Mouse (Mus musculus) embryonic facial prominence, embryonic 14.5 days (tissue): Measurements from ENCODE around the gene 1700016H13Rik. TPM values are rescaled to one million over a fixed set of nuclear protein-coding genes. Genes with fewer than 3 reads are reported as not detected.

Experiments
- ATAC-seq: fragments of 200-750 bp; cut with Nextera tagmentation; 2 replicates; pipeline ENCODE4 v1.8.0; 2017; ENCODE audit warnings: low read depth, moderate number of reproducible peaks, moderate TSS enrichment
- DNase-seq: peaks from one replicate; pipeline ENCODE4 v3.0.0-alpha.2; 2015; ENCODE audit warnings: low spot score
- H3K27ac ChIP-seq: fragments of 300-500 bp; sonication (generic); replicated peaks from 2 replicates; pipeline ENCODE4 v1.5.1; 2014; ENCODE audit warnings: low read depth, mild to moderate bottlenecking, low read length, moderate library complexity
- H3K27me3 ChIP-seq: fragments of 300-500 bp; sonication (generic); replicated peaks from 2 replicates; pipeline ENCODE4 v1.6.1; 2014; ENCODE audit warnings: low read length; ENCODE audit not compliant: control insufficient read depth, insufficient read depth
- H3K36me3 ChIP-seq: fragments of 300-500 bp; sonication (generic); 2 replicates; pipeline ENCODE4 v1.6.1; 2014; ENCODE audit warnings: low read length, mixed read lengths; ENCODE audit not compliant: control insufficient read depth, insufficient read depth
- H3K4me1 ChIP-seq: fragments of 300-500 bp; sonication (generic); 2 replicates; pipeline ENCODE4 v1.6.1; 2014; ENCODE audit warnings: antibody characterized with exemption, low read length; ENCODE audit not compliant: control insufficient read depth, insufficient read depth
- H3K4me2 ChIP-seq: fragments of 300-500 bp; sonication (generic); 2 replicates; pipeline ENCODE4 v1.6.1; 2014; ENCODE audit warnings: low read depth, mild to moderate bottlenecking, low read length, moderate library complexity, mixed read lengths
- H3K4me3 ChIP-seq: fragments of 300-500 bp; sonication (generic); 2 replicates; pipeline ENCODE4 v1.5.1; 2014; ENCODE audit warnings: low read depth, mild to moderate bottlenecking, low read length
- H3K9ac ChIP-seq: fragments of 300-500 bp; sonication (generic); 2 replicates; pipeline ENCODE4 v1.6.1; 2014; ENCODE audit warnings: low read depth, mild to moderate bottlenecking, low read length, moderate library complexity, mixed read lengths
- H3K9me3 ChIP-seq: fragments of 300-500 bp; sonication (generic); 2 replicates; pipeline ENCODE4 v1.6.1; 2016; ENCODE audit warnings: low read length; ENCODE audit not compliant: control insufficient read depth
- WGBS: fragments of 180-500 bp; shearing (Covaris S2); extraction: QIAGEN DNeasy Blood & Tissue Kit; methylation state at CpG from one replicate; pipeline ENCODE4 v1.1.7; 2014; 5-methylcytosine and 5-hydroxymethylcytosine counted together
- polyA plus RNA-seq: library from polyadenylated mRNA; unstranded; fragments of >200 nt; fragmentation: Nextera tagmentation; extraction: Ambion mirVana; gene quantifications from 2 replicates; pipeline ENCODE4 v1.2.1, GENCODE M21; 2014

The 1700016H13Rik gene
- polyA plus RNA-seq, 1 experiment from 2014 or later, result not detected

GRCm38 (mm10) chr5:103659571-103659970, 3.8 kb upstream of the 1700016H13Rik start:
- Histone ChIP-seq H3K9ac (no peak overlapping the region), H3K9me3 (no peaks in the 10 kb centered on the region), H3K27ac (no peak overlapping the region), H3K36me3 (no peaks in the 10 kb centered on the region), H3K4me2 (no peak overlapping the region), H3K4me1 (no peaks in the 10 kb centered on the region), H3K27me3 (no peaks in the 10 kb centered on the region), H3K4me3 (no peak overlapping the region)
- ATAC-seq (no peak), DNase-seq (peak; percentile 79)
- WGBS, result 32% methylated on average over 3 of the region's 3 CpGs

GRCm38 (mm10) chr5:103658921-103659320, 3.1 kb upstream of the 1700016H13Rik start:
- no peak overlapping the region for H3K9ac ChIP-seq
- H3K4me1 ChIP-seq, result no peaks in the 10 kb centered on the region
- no peak for DNase-seq
- H3K36me3 ChIP-seq, result no peaks in the 10 kb centered on the region
- no peak overlapping the region for H3K27ac ChIP-seq
- H3K4me2 ChIP-seq, result no peak overlapping the region
- ATAC-seq, result no peak
- 62% methylated on average over 5 of the region's 5 CpGs for WGBS
- no peak overlapping the region for H3K4me3 ChIP-seq
- H3K9me3 ChIP-seq, result no peaks in the 10 kb centered on the region
- 0 out of 2 replicates have a peak, but pooled peaks cover 2% of the 10 kb centered on the region for H3K27me3 ChIP-seq

GRCm38 (mm10) chr5:103654780-103655179, 1.0 kb downstream of the 1700016H13Rik start:
- 0 out of 2 replicates have a peak overlapping the region, but pooled peaks have one; percentile 55 for H3K4me3 ChIP-seq
- WGBS, result 60% methylated on average over 4 of the region's 4 CpGs
- no peaks in the 10 kb centered on the region for H3K36me3 ChIP-seq
- ATAC-seq (no peak), DNase-seq (no peak)
- 0 out of 2 replicates have a peak, but pooled peaks cover 3% of the 10 kb centered on the region for H3K27me3 ChIP-seq
- no peak overlapping the region for H3K9ac ChIP-seq
- no peak overlapping the region for H3K27ac ChIP-seq
- no peaks in the 10 kb centered on the region for H3K4me1 ChIP-seq
- H3K9me3 ChIP-seq, result no peaks in the 10 kb centered on the region
- H3K4me2 ChIP-seq, result peak overlapping the region; percentile 99

- 30% methylated on average over 6 of the region's 6 CpGs for WGBS
- no peaks in the 10 kb centered on the region for H3K9me3 ChIP-seq
- peak; percentile 71 for DNase-seq
These were observed 1.6 kb downstream of the 1700016H13Rik start for GRCm38 (mm10) chr5:103654225-103654624.

GRCm38 (mm10) chr5:103647320-103647719, 8.5 kb downstream of the 1700016H13Rik start:
- ATAC-seq (no peak), DNase-seq (no peak)
- Histone ChIP-seq H3K36me3 (no peaks in the 10 kb centered on the region), H3K9me3 (no peaks in the 10 kb centered on the region), H3K27ac (no peak overlapping the region), H3K4me1 (no peaks in the 10 kb centered on the region), H3K4me2 (no peak overlapping the region), H3K9ac (no peak overlapping the region), H3K27me3 (no peaks in the 10 kb centered on the region), H3K4me3 (no peak overlapping the region)
- WGBS, result 87% methylated on average over 3 of the region's 3 CpGs

More at GRCm38 (mm10) chr5:103654225-103654624, 1.6 kb downstream of the 1700016H13Rik start:
- no peaks in the 10 kb centered on the region for H3K4me1 ChIP-seq
- no peak overlapping the region for H3K4me2 ChIP-seq
- H3K36me3 ChIP-seq, result no peaks in the 10 kb centered on the region
- 0 out of 2 replicates have a peak, but pooled peaks cover 3% of the 10 kb centered on the region for H3K27me3 ChIP-seq
- H3K9ac ChIP-seq, result no peak overlapping the region
- no peak overlapping the region for H3K27ac ChIP-seq
- no peak overlapping the region for H3K4me3 ChIP-seq
- no peak for ATAC-seq

GRCm38 (mm10) chr5:103644167-103644566, 11.6 kb downstream of the 1700016H13Rik start:
- Histone ChIP-seq H3K36me3 (no peaks in the 10 kb centered on the region), H3K27ac (no peak overlapping the region), H3K9ac (no peak overlapping the region), H3K4me1 (no peaks in the 10 kb centered on the region), H3K4me2 (no peak overlapping the region), H3K9me3 (no peaks in the 10 kb centered on the region), H3K27me3 (no peaks in the 10 kb centered on the region), H3K4me3 (no peak overlapping the region)
- no peak for DNase-seq
- no peak for ATAC-seq
- 93% methylated on average over 1 of the region's 1 CpGs for WGBS

- WGBS, result 82% methylated on average over 2 of the region's 2 CpGs
- H3K4me2 ChIP-seq, result no peak overlapping the region
- H3K27me3 ChIP-seq, result no peaks in the 10 kb centered on the region
- no peaks in the 10 kb centered on the region for H3K9me3 ChIP-seq
- no peak overlapping the region for H3K9ac ChIP-seq
- ATAC-seq, result no peak
- H3K4me3 ChIP-seq, result no peak overlapping the region
- no peak for DNase-seq
- no peaks in the 10 kb centered on the region for H3K4me1 ChIP-seq
- no peaks in the 10 kb centered on the region for H3K36me3 ChIP-seq
- H3K27ac ChIP-seq, result no peak overlapping the region
These were observed 18.6 kb downstream of the 1700016H13Rik start for GRCm38 (mm10) chr5:103637162-103637561.

GRCm38 (mm10) chr5:103629854-103630580, 25.8 kb downstream of the 1700016H13Rik start:
- Histone ChIP-seq H3K9me3 (no peaks in the 10 kb centered on the region), H3K4me2 (no peak overlapping the region), H3K36me3 (no peaks in the 10 kb centered on the region), H3K27me3 (no peaks in the 10 kb centered on the region), H3K27ac (no peak overlapping the region; the same call in 1 of the 2 replicates), H3K4me1 (peaks cover 16% of the 10 kb centered on the region), H3K9ac (no peak overlapping the region), H3K4me3 (no peak overlapping the region)
- ATAC-seq (peak; percentile 53; the same call in 1 of the 2 replicates), DNase-seq (no peak)
- WGBS, result 66% methylated on average over 9 of the region's 9 CpGs
